Mouse (Mus musculus): Measurements from ENCODE around the gene Msh5. TPM values are rescaled to one million over a fixed set of nuclear protein-coding genes. Genes with fewer than 3 reads are reported as not detected.

The Msh5 gene
- polyA plus RNA-seq (2014; fragmentation: Nextera tagmentation; extraction: Ambion mirVana): 3.6 and 3.9 TPM in 2 replicates

DNA sequence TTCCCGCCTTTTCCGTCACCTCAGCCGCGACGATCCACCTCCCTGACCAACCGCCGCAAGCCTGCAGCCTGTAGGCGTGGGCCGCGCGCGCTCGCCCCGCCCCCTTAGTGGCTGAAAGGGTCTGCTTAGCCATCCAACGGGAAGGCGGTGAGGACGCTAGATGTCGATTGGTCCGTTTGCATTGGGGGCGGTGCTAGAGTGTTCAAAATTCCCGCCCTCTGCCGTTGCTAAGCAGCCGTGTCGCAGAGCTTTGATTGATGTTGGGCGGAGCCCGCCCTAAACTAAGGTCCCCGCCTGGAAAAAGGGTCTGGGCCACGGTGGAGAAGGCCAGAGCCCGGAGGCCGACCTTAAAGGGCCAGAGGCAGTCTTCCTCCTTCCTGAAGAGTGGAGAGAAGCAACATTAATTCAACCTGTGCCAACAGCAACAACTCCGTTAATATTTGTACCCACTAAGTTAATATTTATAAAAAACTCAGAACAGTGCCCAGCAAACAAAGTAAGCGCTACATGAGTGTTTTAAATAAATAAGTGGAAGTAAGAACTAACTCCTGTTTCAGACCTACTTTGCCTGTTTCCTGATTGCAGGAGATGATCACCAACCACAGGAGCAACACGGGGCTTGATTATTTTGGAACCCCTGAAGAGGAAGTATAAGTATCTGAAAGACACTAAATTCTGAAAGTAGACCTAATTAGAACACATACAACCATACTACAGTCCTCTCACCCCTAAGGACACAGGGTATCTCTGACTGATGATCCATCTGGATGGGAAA is at the start of gene Msh5:
TSS of gene Msh5 (minus strand) at position 65 of the 775 bp plus-strand sequence.
- Histone ChIP-seq H3K9ac (ENCODE audit: low read length) (peak within 1 kb of the TSS; percentile 90), H3K9me3 (ENCODE audit: control insufficient read depth, low read length) (no peaks in the 10 kb centered on the region), H3K36me3 (ENCODE audit: control insufficient read depth, insufficient read depth, low read length) (no peaks in the 10 kb centered on the region), H3K27me3 (replicated peaks; ENCODE audit: control insufficient read depth, insufficient read depth, low read length) (no peaks in the 10 kb centered on the region), H3K4me3 (ENCODE audit: low read depth, low read length) (peak within 1 kb of the TSS; percentile 55), H3K27ac (ENCODE audit: low read depth) (peak within 1 kb of the TSS; percentile 96), H3K4me1 (replicated peaks; ENCODE audit: control insufficient read depth, insufficient read depth, low read length) (peaks cover 40% of the 10 kb centered on the region), H3K4me2 (ENCODE audit: low read length) (peak within 1 kb of the TSS; percentile 98)
- DNase-seq (ENCODE audit: low spot score) (peak; percentile 98), ATAC-seq (replicated peaks; ENCODE audit: low FRiP score, low TSS enrichment, low read depth) (peak; percentile 90)
- 2% methylated on average over 33 of the region's 33 CpGs for WGBS

DNA sequence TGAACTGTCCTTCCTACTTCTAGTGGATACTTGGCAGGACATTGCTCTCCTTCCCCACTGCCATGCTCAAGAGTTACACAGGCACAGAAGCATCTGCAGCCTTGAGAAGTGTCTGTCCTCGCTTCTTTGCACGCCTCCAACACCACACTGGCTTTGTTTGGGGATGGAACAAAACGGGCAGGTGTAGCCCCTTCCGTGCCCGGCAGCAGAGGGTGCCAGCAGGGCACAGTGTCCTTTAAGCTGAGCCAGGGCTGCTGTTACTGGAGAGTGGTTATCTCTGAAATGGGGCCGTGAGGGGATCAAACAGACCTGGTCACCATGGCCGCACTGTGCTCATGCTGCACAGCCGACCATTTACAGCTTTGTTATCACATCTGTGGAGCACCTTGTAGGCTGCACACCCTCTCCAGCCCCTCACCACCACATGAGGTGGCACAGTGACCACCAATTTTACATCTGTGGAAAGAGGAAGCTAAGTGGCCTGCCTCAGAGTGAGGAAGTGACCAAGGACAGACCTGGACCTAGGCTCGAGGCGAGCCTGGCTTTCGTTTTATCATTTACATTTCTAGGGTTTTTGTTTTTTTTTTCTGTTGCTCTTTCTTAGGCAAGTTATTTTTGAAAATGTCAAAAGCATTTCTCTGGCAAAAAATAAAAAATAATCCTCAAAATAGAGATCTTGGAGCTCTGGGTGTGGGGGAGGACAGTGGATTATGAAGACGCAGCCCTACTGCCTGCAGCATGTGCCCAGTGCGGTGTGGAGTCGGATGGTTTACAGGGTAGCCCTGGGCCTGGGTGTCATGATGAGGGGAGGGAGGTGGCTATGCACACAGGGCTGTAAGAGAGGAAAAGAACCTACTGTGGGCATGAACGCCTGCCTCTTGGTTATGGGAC is 48.2 kb upstream of the Msh5 start:
- H3K9me3 ChIP-seq (ENCODE audit: control insufficient read depth, low read length): no peaks in the 10 kb centered on the region

DNA sequence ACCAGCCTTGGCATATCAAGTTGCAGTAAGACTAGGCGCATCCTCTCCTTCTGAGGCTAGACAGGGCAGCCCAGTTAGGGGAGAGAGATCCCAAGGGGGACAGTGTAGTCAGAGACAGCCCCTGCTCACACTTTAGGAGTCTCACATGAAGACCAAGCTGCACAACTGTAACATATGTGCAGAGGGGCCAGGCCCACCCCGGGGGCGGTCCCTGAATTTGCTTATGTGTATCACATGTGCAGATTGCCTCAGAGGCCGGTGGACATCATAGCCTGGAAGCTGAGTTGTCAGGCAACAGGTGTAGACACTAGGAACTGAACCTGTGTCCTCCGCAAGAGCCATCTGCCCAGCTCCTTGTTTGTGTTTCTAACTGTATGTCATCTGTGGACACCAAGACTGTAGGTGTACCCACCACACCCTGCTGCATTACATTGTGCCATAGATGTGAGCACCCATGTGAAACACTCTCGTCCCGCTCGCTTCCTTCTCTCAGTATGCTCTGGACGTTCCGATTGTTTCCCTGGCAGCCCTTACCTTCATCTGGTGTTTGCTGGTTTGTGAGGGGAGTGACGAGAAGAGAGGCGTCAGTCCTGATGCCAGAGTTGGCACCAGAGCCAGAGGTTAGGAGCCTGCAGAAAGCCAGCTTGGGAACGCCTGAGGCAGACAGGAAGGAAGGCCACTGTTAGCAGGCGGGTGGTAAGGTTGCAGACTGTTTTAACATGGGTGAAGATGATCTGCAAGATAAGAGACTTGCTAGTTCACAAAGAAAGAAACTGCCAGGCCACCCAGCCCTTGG is 46.1 kb upstream of the Msh5 start:
- Histone ChIP-seq H3K4me3 (ENCODE audit: low read depth, low read length) (no peak overlapping the region), H3K36me3 (ENCODE audit: control insufficient read depth, insufficient read depth, low read length) (peaks cover 60% of the 10 kb centered on the region), H3K9ac (ENCODE audit: low read length) (no peak overlapping the region), H3K27ac (ENCODE audit: low read depth) (no peak overlapping the region), H3K4me2 (ENCODE audit: low read length) (no peak overlapping the region), H3K4me1 (replicated peaks; ENCODE audit: control insufficient read depth, insufficient read depth, low read length) (peaks cover 11% of the 10 kb centered on the region; the same call in 1 of the 2 replicates), H3K27me3 (replicated peaks; ENCODE audit: control insufficient read depth, insufficient read depth, low read length) (no peaks in the 10 kb centered on the region), H3K9me3 (ENCODE audit: control insufficient read depth, low read length) (no peaks in the 10 kb centered on the region)
- ATAC-seq (replicated peaks; ENCODE audit: low FRiP score, low TSS enrichment, low read depth) (no peak), DNase-seq (ENCODE audit: low spot score) (no peak)
- WGBS: 87% methylated on average over 14 of the region's 14 CpGs

More for the DNA sequence above, 48.2 kb upstream of the Msh5 start:
- Histone ChIP-seq H3K4me2 (ENCODE audit: low read length) (no peak overlapping the region), H3K4me1 (replicated peaks; ENCODE audit: control insufficient read depth, insufficient read depth, low read length) (peaks cover 11% of the 10 kb centered on the region; the same call in 1 of the 2 replicates), H3K27ac (ENCODE audit: low read depth) (no peak overlapping the region), H3K4me3 (ENCODE audit: low read depth, low read length) (no peak overlapping the region), H3K27me3 (replicated peaks; ENCODE audit: control insufficient read depth, insufficient read depth, low read length) (no peaks in the 10 kb centered on the region), H3K36me3 (ENCODE audit: control insufficient read depth, insufficient read depth, low read length) (peaks cover 82% of the 10 kb centered on the region), H3K9ac (ENCODE audit: low read length) (no peak overlapping the region)
- 86% methylated on average over 15 of the region's 15 CpGs for WGBS
- no peak for DNase-seq (ENCODE audit: low spot score)
- no peak for ATAC-seq (replicated peaks; ENCODE audit: low FRiP score, low TSS enrichment, low read depth)

DNA sequence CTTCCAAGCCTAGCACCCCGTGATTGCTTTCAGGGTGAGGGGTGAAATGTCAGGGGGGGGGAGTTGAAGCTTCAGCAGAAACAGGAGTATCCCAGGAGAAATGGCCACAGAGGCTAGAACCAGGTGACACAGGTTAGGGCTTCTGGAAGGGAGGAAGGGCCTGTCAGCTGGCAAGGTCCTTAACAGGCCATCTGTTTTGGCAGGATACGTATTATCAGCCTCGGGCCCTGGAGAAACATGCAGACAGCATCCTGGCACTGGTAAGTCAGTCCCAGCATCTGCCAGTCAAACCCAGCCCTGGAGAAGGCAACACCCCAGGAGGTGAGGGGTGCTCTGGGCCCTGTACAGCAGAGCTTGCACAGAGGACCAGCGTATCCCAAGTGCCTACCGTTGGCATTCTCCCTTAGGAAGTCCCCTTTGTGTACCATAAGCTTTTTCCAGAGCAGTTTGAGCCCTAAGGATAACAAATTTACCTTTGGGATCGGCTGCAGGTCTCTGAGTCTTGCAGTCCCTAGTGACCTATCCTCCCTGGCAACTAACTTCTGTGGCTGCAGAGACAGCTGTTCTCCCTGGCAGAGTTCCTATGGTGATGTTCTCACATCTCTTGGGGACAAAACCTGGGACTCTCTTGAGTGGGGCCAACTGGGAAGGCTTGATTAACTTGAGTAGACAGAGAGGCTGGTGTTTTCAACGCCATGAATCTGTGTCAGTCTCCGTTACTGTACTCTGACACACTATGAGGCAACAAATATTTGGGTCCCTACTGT is 43.8 kb upstream of the Msh5 start:
- Histone ChIP-seq H3K27ac (ENCODE audit: low read depth) (no peak overlapping the region), H3K36me3 (ENCODE audit: control insufficient read depth, insufficient read depth, low read length) (peaks cover 42% of the 10 kb centered on the region), H3K9me3 (ENCODE audit: control insufficient read depth, low read length) (no peaks in the 10 kb centered on the region), H3K9ac (ENCODE audit: low read length) (peak overlapping the region; percentile 89), H3K27me3 (replicated peaks; ENCODE audit: control insufficient read depth, insufficient read depth, low read length) (no peaks in the 10 kb centered on the region), H3K4me3 (ENCODE audit: low read depth, low read length) (peak overlapping the region; percentile 62), H3K4me1 (replicated peaks; ENCODE audit: control insufficient read depth, insufficient read depth, low read length) (peaks cover 11% of the 10 kb centered on the region; the same call in 1 of the 2 replicates), H3K4me2 (ENCODE audit: low read length) (peak overlapping the region; percentile 84)
- WGBS: 71% methylated on average over 8 of the region's 8 CpGs
- ATAC-seq (replicated peaks; ENCODE audit: low FRiP score, low TSS enrichment, low read depth) (no peak), DNase-seq (ENCODE audit: low spot score) (no peak)

DNA sequence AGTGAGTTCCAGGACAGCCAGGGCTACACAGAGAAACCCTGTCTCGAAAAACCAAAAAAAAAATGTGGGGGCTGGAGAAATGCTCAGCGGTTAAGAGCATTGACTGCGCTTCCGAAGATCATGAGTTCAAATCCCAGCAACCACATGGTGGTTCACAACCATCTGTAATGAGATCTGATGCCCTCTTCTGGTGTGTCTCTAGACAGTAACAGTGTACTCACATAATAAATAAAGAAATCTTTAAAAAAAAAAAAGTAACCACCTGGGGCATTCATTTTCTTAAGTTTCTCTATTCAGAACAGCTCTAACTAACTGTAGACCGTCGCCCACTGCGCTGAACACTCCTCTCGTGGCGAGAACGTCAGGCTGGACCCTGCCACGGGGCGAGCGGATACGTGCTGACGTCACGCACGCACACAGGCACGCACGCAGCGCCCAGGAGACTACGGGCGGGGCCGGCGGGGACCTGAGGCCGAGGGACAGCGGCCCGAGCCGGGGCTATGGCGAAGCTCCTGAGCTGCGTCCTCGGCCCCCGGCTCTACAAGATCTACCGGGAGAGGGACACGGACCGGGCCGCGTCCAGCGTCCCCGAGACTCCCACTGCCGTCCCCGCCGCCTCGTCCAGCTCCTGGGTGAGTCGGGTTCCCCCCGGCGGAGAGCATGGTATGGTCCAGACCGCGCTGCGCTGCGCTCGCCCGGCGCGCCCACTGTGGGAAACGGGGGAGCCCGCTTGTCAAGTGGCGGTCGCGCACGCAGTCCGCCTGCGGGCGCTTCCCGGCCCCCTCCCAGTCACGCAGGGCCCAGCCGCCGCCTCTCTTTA is 42.5 kb upstream of the Msh5 start, which contains the start of gene Abhd16a:
TSS of gene Abhd16a (plus strand) at position 439 of the 820 bp plus-strand sequence.
- Histone ChIP-seq H3K9me3 (ENCODE audit: control insufficient read depth, low read length) (no peaks in the 10 kb centered on the region), H3K4me3 (ENCODE audit: low read depth, low read length) (peak within 1 kb of the TSS; percentile 62), H3K27me3 (replicated peaks; ENCODE audit: control insufficient read depth, insufficient read depth, low read length) (no peaks in the 10 kb centered on the region), H3K36me3 (ENCODE audit: control insufficient read depth, insufficient read depth, low read length) (peaks cover 29% of the 10 kb centered on the region), H3K27ac (ENCODE audit: low read depth) (peak within 1 kb of the TSS; percentile 98), H3K9ac (ENCODE audit: low read length) (peak within 1 kb of the TSS; percentile 89), H3K4me1 (replicated peaks; ENCODE audit: control insufficient read depth, insufficient read depth, low read length) (peaks cover 11% of the 10 kb centered on the region; the same call in 1 of the 2 replicates), H3K4me2 (ENCODE audit: low read length) (peak within 1 kb of the TSS; percentile 84)
- ATAC-seq (replicated peaks; ENCODE audit: low FRiP score, low TSS enrichment, low read depth) (peak; percentile 96), DNase-seq (ENCODE audit: low spot score) (peak; percentile 97)
- 4% methylated on average over 58 of the region's 67 CpGs for WGBS

DNA sequence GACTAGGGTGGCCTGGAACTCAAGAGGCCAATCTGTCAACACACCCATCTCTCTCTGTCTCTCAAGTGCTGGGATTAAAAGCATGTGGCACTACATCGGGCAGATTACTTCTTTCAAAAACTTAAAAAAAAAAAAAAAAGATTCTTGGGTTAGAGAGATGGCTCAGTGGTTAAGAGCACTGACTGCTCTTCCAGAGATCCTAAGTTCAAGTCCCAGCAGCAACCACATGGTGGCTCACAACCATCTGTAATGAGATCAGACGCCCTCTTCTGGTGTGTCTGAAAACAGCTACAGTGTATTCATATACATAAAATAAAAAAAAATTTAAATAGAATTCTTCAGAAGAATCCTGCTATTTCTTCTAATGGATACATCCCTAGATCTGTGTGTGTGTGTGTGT is 41.6 kb upstream of the Msh5 start:
- no peak overlapping the region for H3K27ac ChIP-seq (ENCODE audit: low read depth)
- H3K9me3 ChIP-seq (ENCODE audit: control insufficient read depth, low read length): no peaks in the 10 kb centered on the region
- no peak overlapping the region for H3K4me2 ChIP-seq (ENCODE audit: low read length)
- ATAC-seq (replicated peaks; ENCODE audit: low FRiP score, low TSS enrichment, low read depth) (no peak), DNase-seq (ENCODE audit: low spot score) (no peak)
- 62% methylated on average over 2 of the region's 2 CpGs for WGBS
- H3K9ac ChIP-seq (ENCODE audit: low read length): no peak overlapping the region
- H3K36me3 ChIP-seq (ENCODE audit: control insufficient read depth, insufficient read depth, low read length): peaks cover 22% of the 10 kb centered on the region
- H3K4me1 ChIP-seq (replicated peaks; ENCODE audit: control insufficient read depth, insufficient read depth, low read length): peaks cover 11% of the 10 kb centered on the region; the same call in 1 of the 2 replicates
- no peak overlapping the region for H3K4me3 ChIP-seq (ENCODE audit: low read depth, low read length)
- no peaks in the 10 kb centered on the region for H3K27me3 ChIP-seq (replicated peaks; ENCODE audit: control insufficient read depth, insufficient read depth, low read length)

DNA sequence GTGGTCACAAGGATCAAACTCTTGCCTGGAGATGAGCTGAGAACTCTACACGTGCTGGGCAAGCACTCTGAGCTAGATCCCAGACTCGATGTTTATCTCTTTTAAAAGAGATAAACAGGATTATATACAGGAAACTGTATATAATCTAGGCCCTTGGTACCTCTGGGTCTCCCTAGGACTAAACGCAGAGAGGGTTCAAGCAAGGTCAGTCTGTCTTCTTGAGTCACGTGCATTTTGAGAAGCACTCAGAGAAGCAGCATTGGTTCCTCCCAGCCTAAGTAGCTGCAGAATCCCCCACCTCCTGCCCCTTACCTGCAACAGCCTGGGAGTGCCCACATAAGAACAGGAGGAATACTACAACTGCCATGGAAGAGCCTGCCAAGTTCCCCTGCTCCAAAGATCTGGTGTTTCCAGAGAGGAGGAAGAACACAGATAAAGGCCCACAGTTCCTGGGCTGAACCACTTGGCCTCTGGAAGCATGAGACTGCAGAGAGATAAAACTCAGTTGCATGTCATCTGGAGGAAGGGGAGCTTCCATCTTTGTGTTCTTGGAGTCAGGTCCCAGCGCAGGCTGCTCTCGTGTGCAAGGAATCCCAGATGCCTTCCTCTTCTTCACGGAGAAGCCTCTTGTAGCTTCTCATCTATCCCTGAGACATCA is 38.8 kb upstream of the Msh5 start, which contains the start of gene Ly6g6f:
TSS of gene Ly6g6f (minus strand) at position 403 of the 658 bp plus-strand sequence.
- 67% methylated on average over 7 of the region's 7 CpGs for WGBS
- Histone ChIP-seq H3K9me3 (ENCODE audit: control insufficient read depth, low read length) (no peaks in the 10 kb centered on the region), H3K27me3 (replicated peaks; ENCODE audit: control insufficient read depth, insufficient read depth, low read length) (no peaks in the 10 kb centered on the region), H3K9ac (ENCODE audit: low read length) (no peak within 1 kb of the TSS), H3K4me2 (ENCODE audit: low read length) (no peak within 1 kb of the TSS), H3K36me3 (ENCODE audit: control insufficient read depth, insufficient read depth, low read length) (no peaks in the 10 kb centered on the region), H3K4me1 (replicated peaks; ENCODE audit: control insufficient read depth, insufficient read depth, low read length) (peaks cover 6% of the 10 kb centered on the region; the same call in 1 of the 2 replicates), H3K4me3 (ENCODE audit: low read depth, low read length) (no peak within 1 kb of the TSS), H3K27ac (ENCODE audit: low read depth) (no peak within 1 kb of the TSS)
- DNase-seq (ENCODE audit: low spot score) (no peak), ATAC-seq (replicated peaks; ENCODE audit: low FRiP score, low TSS enrichment, low read depth) (no peak)
